Mouse (Mus musculus): ENCODE measurements around the gene Qrsl1. TPM values are rescaled to one million over a fixed set of nuclear protein-coding genes. Genes with fewer than 3 reads are reported as not detected.
"Not testable (repeated sequence)": the region's sequence is repeated elsewhere in the genome, so short reads cannot be mapped to it uniquely, and the experiment has no call there.

Qrsl1 gene
- 10 to 100 TPM; 14.1 to 20.0 TPM for total RNA-seq (2021)
- long read RNA-seq, experiment 1, transcript Qrsl1-201 (11 exons, 1,981 nt): major isoform, 12 of 19 reads
- long read RNA-seq, experiment 1, partial matches to known transcripts: 2 of 19 reads
- long read RNA-seq, experiment 1, other reads (novel, unspliced or antisense): 5 of 19 reads
- long read RNA-seq, experiment 2, transcript Qrsl1-201 (11 exons, 1,981 nt): major isoform, 17 of 24 reads
- long read RNA-seq, experiment 2, partial matches to known transcripts: 2 of 24 reads
- long read RNA-seq, experiment 2, other reads (novel, unspliced or antisense): 4 of 24 reads

GRCm38 (mm10) chr10:43901578-43902194 lies at the start of gene Qrsl1, which contains the start of gene Rtn4ip1:
Gene Qrsl1 (minus strand): TSS chr10:43901745.
Gene Rtn4ip1 (plus strand): TSS chr10:43901807.
- DNase-seq: peak; percentile 96

- DNase-seq: no peak
These were observed 43.9 kb upstream of the Qrsl1 start for GRCm38 (mm10) chr10:43945435-43945834.

GRCm38 (mm10) chr10:43943736-43944135 lies 42.2 kb upstream of the Qrsl1 start:
- DNase-seq: peak; percentile 12

GRCm38 (mm10) chr10:43939136-43939662 lies 37.7 kb upstream of the Qrsl1 start:
- DNase-seq: no peak

GRCm38 (mm10) chr10:43928596-43928995 lies 27.1 kb upstream of the Qrsl1 start:
- DNase-seq: no peak

- no peak for DNase-seq
These were observed 26.2 kb upstream of the Qrsl1 start for GRCm38 (mm10) chr10:43927736-43928135.

GRCm38 (mm10) chr10:43925776-43926175 lies 24.2 kb upstream of the Qrsl1 start:
- DNase-seq: not testable (repeated sequence)

GRCm38 (mm10) chr10:43923096-43923495 lies 21.6 kb upstream of the Qrsl1 start:
- no peak for DNase-seq

- peak; percentile 89 for DNase-seq
These were observed 17.4 kb upstream of the Qrsl1 start for GRCm38 (mm10) chr10:43918696-43919608.

- no peak for DNase-seq
These were observed 15.2 kb upstream of the Qrsl1 start for GRCm38 (mm10) chr10:43916737-43917136.

- DNase-seq: no peak
These were observed 14.6 kb upstream of the Qrsl1 start for GRCm38 (mm10) chr10:43916181-43916580.

GRCm38 (mm10) chr10:43912236-43912635 lies 10.7 kb upstream of the Qrsl1 start:
- no peak for DNase-seq

- DNase-seq: no peak
These were observed 9.3 kb upstream of the Qrsl1 start for GRCm38 (mm10) chr10:43910873-43911142.

GRCm38 (mm10) chr10:43910032-43910872 lies 8.7 kb upstream of the Qrsl1 start:
- no peak for DNase-seq

GRCm38 (mm10) chr10:43904569-43904968 lies 3.0 kb upstream of the Qrsl1 start:
- DNase-seq: no peak

- no peak for DNase-seq
These were observed 518 bp downstream of the Qrsl1 start for GRCm38 (mm10) chr10:43900883-43901570.

- no peak for DNase-seq
These were observed 3.3 kb downstream of the Qrsl1 start for GRCm38 (mm10) chr10:43898276-43898675.

- DNase-seq: no peak
These were observed 5.5 kb downstream of the Qrsl1 start for GRCm38 (mm10) chr10:43896065-43896464.

GRCm38 (mm10) chr10:43892971-43893370 lies 8.6 kb downstream of the Qrsl1 start:
- DNase-seq: no peak

- DNase-seq: no peak
These were observed 12.6 kb downstream of the Qrsl1 start for GRCm38 (mm10) chr10:43888976-43889375.

GRCm38 (mm10) chr10:43887676-43888075 lies 13.9 kb downstream of the Qrsl1 start:
- DNase-seq: no peak
